Mouse (Mus musculus): ENCODE data around the gene Ccdc91.

The Ccdc91 gene

DNA sequence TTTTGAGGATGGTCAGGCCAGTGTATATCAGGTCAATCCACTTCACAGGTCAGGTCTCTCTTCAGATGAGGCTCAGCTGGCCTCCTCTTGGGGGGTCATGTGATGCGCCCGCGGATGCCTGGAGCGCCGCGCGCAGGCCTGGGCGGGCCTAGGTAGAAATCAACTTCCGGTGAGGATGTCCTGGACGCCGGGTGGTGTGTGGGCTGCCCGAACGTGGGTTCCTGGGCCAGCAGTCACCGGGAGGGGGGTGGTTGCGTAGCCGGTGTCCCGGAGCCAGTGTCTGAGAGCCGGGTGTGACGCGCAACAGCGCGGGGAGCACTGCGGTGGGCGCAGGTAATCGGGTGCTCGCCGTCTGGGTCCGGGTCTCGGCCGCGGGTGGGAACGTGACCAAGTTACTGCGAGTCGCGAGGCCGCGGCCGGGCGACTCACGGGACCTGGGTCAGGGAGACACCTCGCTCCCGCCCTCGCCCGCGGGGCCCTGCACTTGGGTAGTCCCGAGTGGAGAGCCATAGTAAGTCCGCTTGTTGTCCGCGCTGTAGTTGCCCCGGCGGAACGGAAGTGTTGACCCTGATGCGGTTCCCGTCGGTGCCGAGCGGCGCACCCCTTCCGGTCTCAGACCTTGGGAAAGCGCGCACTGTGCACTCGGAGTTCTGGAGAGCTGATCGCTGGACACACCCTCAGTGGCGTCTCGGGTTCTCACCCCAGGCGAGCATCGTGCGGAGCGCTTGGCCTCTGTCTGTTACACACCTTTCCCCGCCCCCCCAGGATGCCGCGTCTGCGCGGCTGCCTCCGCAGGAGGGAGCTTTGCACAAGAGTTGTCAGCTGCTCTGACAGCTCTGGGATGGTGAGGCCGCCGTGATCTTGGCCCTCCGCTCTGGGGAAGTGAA is at the start of gene Ccdc91:
Ccdc91 (plus strand) TSS at position 102 of the 887 bp plus-strand sequence.
- DNase-seq (ENCODE audit: low read depth, low spot score) = peak; percentile 16

DNA sequence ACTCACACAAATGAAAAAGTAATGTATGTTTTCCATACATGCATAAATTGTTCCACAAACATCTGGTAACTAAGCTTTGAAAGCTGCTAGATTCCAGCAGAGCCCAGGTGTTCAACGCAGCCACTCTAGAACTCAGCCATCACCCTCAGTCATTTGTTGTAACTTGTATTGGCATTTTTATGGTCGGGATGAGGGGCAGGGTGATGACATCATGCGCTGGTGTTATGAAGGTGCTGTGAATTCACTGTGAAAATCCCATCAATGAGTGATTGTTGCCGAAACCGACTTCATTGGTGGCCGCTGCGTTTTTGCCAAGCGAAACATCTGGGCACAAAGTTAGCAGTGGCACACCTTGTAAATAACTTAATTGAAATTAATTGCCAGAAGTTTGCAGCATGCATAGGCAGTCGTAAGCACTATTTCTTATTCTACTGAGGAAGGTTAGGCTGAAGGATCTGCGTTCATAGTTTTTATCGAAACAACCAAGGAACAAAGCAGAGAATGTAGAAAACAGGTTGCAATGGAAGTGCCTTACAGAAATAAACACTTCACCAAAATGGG is 48.6 kb upstream of the Ccdc91 start:
- DNase-seq (ENCODE audit: low read depth, low spot score) = no peak

DNA sequence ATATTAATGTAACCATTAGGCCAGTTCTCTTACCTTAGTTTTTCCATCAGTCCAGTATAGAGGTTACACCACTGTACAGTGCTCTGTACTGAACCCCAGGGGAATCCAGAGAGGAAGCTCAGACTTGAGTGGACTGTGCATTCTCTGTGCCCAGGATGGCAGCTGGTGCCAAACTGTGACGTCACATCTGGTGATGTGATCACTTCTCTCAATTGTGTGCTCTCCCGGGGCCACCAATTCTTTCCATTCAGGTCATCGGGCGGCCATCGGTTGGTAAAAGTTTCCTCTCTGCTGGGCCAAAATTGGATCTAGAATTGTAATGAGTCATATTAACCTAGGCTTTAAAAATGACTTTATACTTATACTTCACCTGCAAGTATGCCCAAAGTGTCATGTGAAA is 19.9 kb upstream of the Ccdc91 start:
- no peak for DNase-seq (ENCODE audit: low read depth, low spot score)

DNA sequence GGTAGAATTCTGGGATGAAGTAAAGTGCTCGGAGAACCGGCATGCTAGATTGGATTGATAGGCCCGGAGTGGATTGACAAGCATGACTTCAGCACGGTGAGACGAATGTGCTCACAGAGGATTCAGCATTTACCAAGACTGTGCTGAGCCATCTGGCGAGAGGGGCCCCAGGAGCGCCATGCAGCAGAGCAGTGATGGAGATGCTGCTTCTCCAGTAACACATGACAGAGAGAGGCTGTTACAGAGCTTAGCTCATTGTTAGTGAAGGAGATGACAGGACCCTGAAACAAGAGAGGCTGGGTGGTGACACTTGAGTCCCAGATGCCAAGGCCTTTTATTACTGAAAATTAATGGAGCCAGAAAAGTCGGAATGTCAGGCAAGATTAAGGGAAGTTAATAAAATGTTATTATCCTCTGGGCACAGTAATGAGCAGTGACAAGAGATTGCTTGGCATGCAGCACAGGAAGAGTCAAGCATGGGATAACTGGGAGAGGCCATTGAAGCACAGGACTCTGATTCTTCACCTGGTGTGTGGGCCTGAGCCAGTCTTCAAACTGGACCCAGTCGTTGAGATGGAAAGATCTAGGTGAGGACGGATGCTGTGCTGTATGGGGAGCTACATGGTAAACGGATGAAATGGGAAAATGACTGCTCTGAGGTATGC is 16.9 kb upstream of the Ccdc91 start:
- no peak for DNase-seq (ENCODE audit: low read depth, low spot score)

DNA sequence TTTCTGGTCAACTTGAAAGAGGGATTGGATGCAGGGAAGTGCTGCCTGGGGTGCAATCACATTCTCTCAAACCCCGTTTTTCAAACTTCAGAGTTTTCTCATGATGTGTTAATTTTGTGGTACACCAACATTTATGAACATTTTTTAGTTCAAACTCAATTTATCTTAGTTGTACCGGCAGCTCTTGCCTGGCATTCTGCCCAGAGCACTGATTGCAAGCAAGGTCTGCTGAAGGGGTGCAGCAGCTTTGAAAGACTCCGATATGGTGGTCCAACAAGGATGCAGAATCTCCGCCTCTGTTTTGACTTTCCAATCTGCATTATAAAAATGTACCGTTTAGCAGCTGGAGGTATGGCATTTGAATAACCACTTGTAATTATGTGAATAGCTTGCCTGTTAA is 5.6 kb upstream of the Ccdc91 start:
- DNase-seq (ENCODE audit: low read depth, low spot score) = no peak

DNA sequence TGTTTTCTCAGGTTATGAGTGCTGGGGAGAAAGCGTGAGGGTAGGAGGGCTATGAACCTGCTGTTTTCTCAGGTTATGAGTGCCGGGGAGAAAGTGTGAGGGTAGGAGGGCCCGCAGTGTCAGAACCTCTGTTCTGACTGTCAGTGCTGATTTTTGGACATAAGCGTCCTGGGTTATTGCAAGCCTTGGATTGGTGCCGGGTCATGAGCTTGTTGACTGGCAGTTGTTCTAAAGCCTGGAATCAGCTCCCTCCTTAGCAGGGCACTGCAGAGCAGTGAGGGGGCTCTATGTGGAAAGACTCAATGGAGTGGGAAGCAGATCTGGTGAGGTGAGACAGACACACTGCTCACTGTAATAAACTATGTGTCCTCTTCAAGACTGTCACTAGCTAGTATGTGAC is 5.5 kb downstream of the Ccdc91 start:
- no peak for DNase-seq (ENCODE audit: low read depth, low spot score)

DNA sequence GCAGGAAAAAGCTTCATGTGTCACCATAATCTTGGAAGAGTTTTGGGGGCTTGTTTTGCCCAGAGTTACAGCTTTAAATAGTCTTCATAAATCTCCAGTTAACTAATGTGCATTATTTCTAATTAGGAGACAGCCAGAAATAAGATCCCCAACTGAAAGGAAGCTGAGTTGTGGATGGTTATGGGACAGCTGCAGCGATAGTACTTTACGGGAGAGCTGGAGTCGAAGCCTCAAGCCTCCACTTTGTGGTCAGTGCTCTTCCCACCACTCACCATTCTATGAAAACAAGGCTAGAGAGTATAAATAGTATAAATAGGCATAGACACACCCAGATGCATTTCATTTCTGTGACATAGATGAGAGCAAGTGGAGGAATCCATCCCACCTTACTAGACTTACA is 14.5 kb downstream of the Ccdc91 start:
- no peak for DNase-seq (ENCODE audit: low read depth, low spot score)

DNA sequence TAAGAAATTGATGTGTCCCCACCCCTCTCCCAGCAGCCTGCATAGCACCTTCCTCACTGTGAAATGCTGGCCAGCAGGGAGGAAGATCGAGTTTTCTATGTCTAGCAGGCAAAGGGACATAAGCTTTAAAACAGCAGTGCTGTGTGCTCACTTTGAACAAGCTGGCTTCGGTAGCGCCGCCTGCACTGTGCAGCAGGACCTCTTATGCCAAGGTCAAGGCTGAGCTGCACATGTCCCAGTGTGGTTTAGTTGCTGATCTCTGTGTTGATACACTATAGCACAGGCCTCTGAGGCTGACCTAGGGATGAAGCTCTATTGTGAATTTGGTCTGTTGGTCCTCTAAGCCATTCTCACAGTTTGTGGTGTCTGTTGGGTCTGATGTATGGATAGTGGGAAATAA is 16.9 kb downstream of the Ccdc91 start:
- DNase-seq (ENCODE audit: low read depth, low spot score) = no peak

DNA sequence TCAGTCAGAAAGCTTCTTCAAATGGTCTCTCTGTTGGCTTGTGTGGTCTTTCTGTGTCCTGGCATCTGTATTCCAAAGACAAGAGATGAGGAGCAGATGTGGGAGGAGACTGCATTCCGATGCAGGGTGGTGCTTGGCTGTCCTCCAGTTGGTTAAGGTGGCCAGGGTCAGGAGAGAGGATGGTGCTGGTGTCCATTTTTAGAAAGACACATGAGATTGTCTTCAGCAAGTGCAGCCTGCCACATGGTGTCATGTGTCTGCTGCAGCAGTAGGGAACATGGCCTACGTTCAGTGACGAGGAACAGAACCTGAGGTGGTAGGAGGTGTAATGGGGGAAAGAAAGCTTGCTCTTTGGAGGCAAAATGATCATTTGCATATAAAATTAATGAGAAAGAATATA is 25.8 kb downstream of the Ccdc91 start:
- DNase-seq (ENCODE audit: low read depth, low spot score) = no peak

DNA sequence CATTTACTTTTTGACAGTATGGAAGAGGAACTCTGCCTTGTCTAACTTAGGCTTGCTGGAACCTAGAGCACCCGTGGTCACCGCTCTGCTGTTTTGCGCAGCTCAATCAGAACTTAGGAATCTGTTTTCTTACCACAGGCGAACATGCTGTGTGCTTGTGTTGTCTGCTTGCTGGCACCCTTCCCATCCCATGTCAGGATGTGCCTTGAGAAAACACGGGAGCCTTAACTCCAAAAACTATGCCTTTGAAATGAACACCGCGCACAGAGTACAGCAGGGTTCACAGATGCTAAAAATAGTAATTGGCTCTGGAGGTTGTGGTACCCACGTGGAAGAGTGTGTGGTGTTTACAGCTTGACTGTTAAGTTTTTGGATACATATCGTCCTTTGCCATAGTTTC is 30.4 kb downstream of the Ccdc91 start:
- no peak for DNase-seq (ENCODE audit: low read depth, low spot score)

DNA sequence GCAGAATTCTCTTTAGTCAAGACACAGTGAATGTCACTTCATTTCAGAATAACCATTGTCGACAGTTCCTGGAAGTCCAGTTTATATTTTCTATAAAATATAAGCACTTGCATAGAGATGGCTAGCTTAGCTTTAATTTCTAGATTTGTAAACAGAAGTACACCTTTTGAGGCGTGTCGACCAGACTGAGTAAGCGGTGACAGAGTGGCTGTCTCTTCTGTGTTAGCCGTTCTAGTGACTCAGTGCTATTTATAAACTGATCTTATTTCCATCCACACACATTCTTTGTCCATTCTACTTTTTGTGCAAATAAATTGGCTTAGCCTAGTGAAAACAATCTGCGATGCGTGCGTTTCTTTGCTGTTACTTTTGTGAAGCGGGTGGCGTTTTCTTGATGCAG is 30.9 kb downstream of the Ccdc91 start:
- DNase-seq (ENCODE audit: low read depth, low spot score) = no peak

DNA sequence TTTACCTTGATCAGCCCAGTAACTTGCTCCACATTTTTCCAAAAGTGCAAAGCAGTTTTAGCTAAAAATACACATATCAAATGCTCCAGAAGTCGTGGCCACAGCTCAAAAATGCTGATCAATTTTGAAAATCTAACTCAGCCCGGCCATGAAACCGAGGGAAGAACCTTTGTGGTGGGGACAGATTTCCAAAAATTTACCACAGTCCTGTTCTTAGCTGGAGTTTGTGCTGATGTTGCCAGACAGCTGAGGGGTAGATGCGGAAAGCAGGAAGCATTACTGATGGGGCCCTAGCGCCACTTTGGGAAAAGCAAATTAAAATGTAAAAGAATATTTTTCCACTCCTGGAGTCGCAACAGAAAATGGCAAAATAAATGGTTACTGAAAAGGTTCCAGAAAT is 31.6 kb downstream of the Ccdc91 start:
- DNase-seq (ENCODE audit: low read depth, low spot score) = no peak

DNA sequence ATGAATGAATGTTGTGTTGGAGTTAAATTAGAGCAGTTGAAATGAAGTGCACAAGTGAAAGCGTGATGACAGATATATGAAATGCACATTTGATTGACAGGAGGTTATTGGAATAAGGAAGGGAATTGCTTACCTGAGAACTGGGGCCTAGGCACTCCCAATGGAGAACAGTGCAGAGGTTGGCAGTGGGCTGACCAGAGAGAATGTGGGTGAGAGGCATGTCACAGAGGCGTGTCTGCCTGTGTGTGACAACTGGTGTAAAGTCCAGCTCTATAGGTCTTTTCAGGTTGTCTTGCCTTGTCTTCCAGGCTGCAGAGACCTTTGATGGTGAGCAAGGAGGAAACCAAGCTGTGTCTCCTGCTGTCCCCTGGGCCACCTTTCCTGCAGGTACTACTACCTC is 34.9 kb downstream of the Ccdc91 start:
- no peak for DNase-seq (ENCODE audit: low read depth, low spot score)

DNA sequence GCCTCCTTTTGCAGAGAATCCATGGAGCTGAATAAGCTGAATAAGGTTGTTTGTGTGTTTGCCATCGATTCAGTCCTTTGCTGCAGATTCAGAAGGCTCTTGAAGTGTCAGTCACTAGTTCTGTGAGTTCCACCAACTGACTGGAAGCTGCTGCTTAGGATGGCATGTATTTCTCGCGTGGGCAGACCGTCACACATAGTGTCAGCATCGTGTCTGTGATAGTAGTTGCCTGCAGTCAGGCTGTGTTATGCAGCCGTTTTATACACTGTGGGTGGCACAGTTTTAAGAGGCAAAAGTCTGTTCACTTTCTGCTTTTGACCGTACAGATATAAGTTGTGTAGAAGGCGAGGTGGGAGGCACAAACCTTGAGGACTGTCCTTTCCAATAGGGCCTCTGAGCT is 42.3 kb downstream of the Ccdc91 start:
- DNase-seq (ENCODE audit: low read depth, low spot score) = no peak

DNA sequence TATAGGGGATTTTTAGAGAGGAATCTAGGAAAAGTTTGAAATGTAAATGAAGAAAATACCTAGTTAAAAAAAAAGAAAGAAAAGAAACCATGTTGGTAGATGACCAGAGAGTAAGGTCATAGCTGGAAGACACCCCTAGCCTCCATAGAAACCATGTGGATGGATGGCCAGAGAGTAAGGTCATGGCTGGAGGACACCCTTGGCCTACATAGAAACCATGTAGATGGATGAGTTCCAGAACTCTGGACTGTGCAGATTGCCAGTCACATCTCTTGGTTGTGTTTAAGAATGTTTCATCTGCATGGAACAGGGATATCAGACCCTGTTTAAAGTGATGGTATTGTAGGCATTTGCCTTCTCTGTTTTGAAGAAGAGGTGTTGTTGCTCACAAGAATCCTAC is 49.6 kb downstream of the Ccdc91 start:
- no peak for DNase-seq (ENCODE audit: low read depth, low spot score)

DNA sequence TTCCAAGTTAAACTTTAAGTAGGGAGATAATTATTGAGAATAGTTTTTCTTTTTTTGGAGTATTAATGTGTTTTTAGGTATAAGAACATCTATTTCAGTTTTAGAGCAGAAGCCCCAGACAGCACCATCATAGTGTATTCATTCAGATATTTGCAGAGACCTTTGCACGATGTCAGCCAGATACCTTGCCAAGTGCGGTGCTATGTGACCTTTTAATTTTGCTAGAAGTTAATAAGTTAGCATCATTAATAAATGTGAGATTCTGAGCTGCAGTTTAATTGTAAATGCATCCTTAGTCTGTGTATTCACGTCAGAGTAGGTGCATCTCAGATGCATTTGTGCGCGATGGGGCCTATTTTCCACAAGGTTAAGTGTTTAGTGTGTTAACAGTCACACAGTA is 59.3 kb downstream of the Ccdc91 start:
- DNase-seq (ENCODE audit: low read depth, low spot score) = no peak

DNA sequence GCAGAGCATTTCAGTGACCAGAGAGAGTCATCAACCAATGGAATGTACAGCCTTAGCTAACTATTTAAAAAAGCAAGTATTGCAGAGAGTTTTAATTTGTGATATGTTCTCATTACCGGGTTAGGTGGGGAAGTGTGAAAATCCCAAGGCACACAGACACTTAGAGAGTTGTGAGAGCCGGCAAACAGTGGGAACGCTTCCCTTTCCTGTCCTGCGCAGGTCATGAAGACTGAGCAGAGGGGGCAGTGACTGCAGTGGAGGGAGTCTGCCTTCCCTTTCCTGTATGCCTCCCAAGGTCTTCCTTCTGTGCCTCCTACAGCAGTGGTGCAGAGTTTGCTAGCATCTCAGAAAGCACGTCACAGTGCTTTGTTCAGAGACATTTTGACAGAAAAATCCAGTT is 62.6 kb downstream of the Ccdc91 start:
- DNase-seq (ENCODE audit: low read depth, low spot score) = no peak

DNA sequence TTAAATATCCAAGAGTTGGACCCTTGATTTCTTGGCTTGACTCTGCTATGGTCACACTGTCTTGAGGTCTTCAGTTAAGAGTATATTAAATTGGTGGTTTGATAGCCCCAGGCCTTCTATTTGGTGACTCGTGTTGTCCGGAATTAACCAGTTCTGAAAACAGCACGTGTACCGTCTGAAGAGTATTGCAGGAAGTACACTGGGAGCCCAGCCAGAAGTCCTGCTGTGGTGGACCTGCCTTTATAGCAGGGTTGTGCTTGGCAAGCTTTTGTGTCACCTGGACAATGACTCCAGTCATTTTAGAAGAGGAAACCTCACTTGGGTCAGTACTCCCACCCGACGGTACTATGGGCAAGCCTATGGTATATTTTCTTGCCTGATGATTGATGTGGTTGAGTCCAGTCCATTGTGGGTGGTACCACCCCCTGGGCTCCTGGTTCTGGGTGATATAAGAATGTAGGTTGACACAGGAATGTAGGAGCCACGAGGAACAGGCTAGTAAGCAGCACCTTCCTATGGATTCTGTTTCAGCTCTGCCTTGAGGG is 63.5 kb downstream of the Ccdc91 start:
- DNase-seq (ENCODE audit: low read depth, low spot score) = no peak

DNA sequence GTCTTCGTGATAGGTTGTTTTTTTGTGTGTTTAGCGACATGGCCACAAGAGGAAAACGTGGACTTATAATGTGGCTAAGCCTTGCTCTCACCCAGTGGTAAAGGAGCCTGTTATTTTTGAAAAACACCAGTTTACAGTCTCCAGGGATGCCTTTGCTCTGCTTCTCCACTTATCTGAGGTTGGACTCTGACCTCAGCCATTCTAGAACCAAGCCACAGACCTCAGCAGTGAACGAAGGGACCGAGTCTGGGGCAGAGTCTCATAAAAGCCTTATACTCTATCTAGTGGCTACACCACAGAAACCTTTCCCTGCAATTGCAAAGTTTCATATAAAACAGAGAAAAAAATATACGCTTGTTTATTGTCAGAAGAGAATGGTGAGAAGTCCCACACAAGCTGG is 65.3 kb downstream of the Ccdc91 start:
- DNase-seq (ENCODE audit: low read depth, low spot score) = no peak

DNA sequence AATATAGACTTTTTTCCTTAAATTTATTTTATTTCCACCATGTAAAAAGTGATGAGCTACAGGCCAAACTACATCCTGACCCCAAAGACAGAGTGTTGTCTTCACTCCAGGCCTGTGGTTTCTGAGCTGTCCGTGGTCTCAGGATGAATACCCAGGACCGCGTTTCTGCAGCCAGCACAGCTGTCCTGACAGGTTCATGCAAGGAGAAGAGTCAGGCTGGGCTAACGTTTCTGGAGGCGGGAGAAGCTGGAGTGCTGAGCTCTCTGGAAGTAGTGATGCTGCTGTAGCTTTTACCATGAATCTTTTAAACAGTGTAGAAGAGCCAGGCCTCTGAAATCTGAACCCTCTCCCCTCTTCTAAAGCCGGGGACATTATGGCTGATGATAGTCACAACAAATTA is 80.0 kb downstream of the Ccdc91 start:
- no peak for DNase-seq (ENCODE audit: low read depth, low spot score)

DNA sequence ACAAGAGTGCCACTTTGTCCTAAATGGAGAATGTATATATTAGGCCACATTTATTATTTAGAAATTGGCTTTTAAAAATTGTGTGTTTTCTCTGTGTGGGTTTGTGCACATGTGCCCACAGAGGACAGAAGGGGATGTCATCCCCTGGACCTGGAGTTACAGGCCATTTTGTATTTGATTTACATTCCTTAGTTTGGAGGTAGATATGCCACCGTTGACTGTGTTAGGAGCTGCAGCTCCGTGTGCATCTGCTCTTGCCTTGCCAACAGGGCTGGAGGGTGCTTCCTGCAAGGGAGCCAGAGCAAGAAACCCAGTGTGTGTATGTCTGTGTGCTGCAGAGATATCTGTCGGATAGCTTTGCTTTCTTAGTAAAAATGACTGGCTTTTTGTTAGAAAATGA is 83.7 kb downstream of the Ccdc91 start:
- no peak for DNase-seq (ENCODE audit: low read depth, low spot score)

DNA sequence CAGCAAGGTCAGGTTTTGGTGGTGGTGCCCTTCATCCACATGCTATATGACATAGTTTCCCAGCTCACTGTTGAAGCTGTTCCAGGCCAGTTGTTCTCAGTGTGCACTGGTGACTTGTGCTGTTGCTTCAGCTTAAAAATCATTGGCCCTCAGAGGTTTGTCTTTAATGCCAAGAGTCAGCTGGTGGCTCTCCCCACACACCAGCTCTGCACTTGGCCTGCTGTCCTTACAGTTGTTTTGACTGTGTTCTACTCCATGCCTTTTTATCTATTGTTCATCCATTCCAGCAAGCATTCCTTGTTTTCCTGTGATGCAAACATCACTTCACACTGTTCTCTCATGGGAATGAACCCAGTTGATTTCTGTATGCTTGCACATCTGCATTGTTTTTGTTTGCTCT is 84.8 kb downstream of the Ccdc91 start:
- DNase-seq (ENCODE audit: low read depth, low spot score) = no peak

DNA sequence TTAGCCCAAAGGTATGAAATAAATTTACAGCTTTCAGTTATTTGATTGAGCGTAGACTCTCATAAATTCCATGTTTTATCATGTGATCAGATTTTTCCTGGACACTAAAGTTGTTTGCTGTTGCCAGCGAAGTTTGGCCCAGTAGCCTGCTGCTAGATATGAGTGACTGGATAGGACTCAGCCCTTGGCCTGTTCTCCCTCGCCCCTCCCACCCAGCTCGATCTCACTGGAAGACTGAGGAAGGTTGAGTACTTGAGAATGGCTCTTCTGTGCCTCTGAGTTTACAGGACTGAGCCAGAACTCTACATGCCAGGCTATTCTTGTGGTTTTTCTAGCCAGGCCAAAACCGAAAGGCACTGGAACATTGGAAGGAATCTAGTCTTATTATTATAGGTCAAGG is 93.6 kb downstream of the Ccdc91 start:
- no peak for DNase-seq (ENCODE audit: low read depth, low spot score)
